Mouse (Mus musculus) liver, adult (tissue): ENCODE measurements at regions not wholly inside any gene's neighbourhood (a gene's known extent, or its start where the extent isn't known, plus 50 kb on each side); places are given as distances from the start of the nearest gene placed in this dataset.

Experiments used
- GATA4 ChIP-seq: IDR thresholded peaks from 2 replicates; pipeline ENCODE4 v1.6.1; 2014; ENCODE audit warnings: mild to moderate bottlenecking, low read length; ENCODE audit not compliant: insufficient replicate concordance

- TF ChIP-seq GATA4 = no peak
These were observed 122.0 kb upstream of the Gm11096 start for GRCm38 (mm10) chr17:81319605-81320004.

DNA sequence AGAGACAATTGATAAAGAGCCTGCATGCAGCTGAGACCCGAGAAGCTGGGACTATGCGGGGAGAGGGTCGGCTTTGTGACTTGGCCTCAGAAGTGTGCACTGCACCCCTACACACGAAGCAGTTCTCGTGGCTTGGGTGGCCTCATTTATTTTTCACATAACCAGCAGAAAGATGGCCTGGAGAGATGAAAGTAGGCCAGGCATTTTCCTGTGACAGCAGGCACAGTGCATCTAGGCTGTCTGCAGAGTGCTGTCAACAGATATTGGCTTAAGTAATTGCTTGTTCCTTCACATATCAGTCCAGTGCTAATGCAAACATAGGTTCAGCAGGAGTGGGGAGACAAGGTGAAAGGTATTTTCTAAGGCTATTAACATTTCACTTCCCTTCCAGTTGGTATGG, 124.9 kb upstream of the Gm11096 start:
- TF ChIP-seq GATA4 = no peak

DNA sequence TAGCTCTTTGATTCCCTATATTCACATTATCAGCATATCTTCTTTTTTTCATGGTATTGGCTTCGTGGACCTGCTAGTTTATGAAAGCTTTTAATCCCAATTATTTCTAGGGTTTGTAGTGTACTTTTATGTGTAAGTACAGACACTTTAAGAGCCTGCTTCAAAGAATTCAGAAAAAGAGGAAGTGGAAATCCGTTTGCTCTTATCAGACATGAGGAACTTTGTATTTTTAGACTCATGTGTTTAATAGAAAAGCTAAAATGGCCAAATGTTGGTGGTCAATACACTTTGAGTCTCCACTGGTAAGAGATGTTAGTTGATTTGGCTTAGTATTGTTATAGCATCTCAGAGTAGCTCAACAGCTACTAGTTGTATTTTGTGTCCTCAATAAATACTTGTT, 135.7 kb upstream of the Gm11096 start:
- TF ChIP-seq GATA4 = no peak

GRCm38 (mm10) chr17:81304574-81304973, 137.0 kb upstream of the Gm11096 start:
- TF ChIP-seq GATA4 = no peak

DNA sequence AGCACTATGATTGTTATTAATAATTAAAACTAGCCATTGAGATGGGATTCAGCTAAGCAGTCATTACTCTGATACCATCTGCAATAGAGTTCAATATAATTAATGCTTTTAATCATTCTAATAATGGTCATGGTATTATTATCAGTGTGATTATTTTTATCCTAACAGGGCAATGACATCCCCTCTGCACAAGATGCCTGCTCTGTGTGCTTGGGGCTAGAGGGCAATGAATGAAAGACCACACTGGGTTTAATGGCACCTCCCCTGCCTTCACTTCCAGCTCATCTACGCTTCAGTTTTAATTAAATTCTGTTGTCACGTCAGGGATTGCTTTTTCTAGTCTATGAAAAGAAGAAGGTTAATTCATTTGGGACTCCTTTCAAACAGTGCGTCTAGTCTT, 139.1 kb upstream of the Gm11096 start:
- no peak for TF ChIP-seq GATA4

GRCm38 (mm10) chr17:81291829-81292228, 149.7 kb upstream of the Gm11096 start:
- no peak for TF ChIP-seq GATA4

DNA sequence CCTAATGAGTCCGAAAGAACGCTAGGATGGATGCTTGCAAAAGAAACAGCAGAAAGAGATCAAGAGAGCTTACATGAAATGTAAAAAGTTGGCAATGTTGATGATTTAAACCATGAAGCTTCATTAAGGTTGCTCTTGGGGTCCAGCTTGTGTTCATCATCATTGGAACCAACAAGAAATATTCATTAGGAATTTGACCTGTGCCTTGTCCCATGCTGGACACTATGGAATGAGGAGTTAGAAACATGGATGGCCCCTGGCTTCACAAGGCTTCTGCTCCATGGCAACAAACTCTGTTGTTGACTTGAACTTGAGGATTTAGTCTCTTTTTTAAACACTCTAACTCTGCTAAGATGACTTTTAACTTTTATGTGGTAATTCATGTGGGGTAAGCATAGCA, 159.0 kb upstream of the Gm11096 start:
- no peak for TF ChIP-seq GATA4

DNA sequence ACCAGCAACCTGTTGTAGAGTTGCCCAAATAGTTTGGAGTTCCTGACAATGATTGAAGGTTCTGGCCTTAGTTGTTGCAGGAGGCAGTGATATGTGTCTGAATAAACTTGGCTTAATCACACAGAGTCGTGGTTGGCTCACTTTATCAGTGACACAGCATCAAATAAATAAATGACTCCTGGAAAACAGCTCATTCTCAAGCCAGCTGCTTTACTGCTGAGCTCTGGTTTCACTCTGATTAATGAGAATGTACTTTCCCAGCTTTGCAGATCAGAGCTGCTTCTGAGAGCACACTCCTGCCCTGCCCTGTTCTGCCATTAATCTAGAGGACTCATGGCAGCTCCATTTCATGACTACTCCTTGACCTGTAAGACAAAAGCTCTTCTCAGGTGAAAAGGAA, 171.3 kb upstream of the Gm11096 start:
- no peak for TF ChIP-seq GATA4

GRCm38 (mm10) chr17:81261957-81262356, 179.6 kb upstream of the Gm11096 start:
- no peak for TF ChIP-seq GATA4

DNA sequence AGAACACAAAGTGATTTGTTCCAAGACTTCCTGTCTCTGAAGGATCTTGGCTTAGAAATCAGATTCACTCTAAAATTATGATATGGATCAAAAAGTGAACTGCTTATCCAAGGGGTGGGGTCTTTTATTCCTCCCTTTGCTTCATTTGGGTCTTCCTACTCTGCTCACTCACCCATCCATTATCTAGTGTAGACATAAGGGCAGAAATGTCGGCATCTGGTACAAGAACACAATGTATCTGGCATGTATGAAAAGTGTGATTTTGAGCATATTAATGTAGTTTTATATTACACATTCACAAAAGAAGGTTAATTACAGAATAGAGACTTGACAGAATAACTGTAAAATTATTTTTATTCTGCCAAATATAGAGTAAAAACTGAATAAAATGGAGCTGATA, 181.5 kb upstream of the Gm11096 start:
- no peak for TF ChIP-seq GATA4

DNA sequence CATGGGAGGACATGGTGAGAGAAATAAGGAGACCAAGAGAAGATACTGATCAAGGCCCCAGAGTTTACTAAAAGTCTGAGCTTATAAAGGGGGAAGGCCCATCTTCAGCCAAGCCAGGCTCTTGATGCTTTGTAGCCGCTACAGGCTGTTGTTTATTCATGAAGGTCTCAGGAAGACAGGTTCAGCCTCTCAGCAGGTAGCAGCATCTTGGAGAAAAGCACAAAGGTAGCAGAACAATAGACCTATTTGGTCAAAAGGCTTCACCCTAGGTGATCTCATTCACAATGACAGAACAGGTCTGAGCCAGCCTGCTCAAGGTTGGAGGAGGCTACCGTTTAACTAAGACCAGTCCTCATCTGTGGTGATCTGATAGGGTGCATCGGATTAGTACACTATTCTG, 185.5 kb upstream of the Gm11096 start:
- TF ChIP-seq GATA4 = no peak

GRCm38 (mm10) chr17:81250748-81251147, 185.9 kb upstream of the Thumpd2 start:
- TF ChIP-seq GATA4 = no peak

GRCm38 (mm10) chr17:81246156-81246555, 181.3 kb upstream of the Thumpd2 start:
- no peak for TF ChIP-seq GATA4

GRCm38 (mm10) chr17:81225281-81225680, 160.4 kb upstream of the Thumpd2 start:
- no peak for TF ChIP-seq GATA4

GRCm38 (mm10) chr17:81221436-81221835, 156.6 kb upstream of the Thumpd2 start:
- TF ChIP-seq GATA4 = no peak

GRCm38 (mm10) chr17:81214844-81215243, 150.0 kb upstream of the Thumpd2 start:
- TF ChIP-seq GATA4 = no peak

GRCm38 (mm10) chr17:81212043-81212442, 147.2 kb upstream of the Thumpd2 start:
- no peak for TF ChIP-seq GATA4

DNA sequence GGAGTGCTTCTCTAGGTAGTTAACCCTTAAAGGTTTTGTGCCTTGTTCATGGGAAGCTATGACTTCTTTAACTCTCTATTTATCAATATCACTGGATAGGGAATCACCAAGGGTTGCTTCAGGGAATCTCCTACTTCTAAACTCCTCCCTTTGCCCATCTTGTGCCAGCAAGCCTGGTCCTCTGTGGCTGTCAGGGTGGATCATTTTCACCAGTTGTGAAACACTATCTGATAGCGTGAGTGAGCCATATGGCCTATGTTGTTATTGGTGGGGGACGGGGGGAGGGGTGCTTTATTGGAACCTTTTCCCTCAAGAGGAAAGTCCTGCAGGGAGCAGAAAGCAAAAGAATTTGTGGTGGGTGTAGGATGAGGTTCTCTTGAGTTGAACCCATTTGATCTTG, 145.5 kb upstream of the Thumpd2 start:
- no peak for TF ChIP-seq GATA4
